Mouse (Mus musculus) embryo, embryonic 11 days (tissue): ENCODE measurements around the gene Gm27021.

Source experiments
- DNase-seq: peaks from one replicate; pipeline ENCODE4 v3.0.0-alpha.2; 2015

Gene Gm27021

GRCm38 (mm10) chr8:120667561-120668373, at the start of gene Gm27021, which contains the start of gene Cox4i1:
Gene Gm27021, minus strand, starts transcription at chr8:120668079.
Gene Cox4i1, plus strand, starts transcription at chr8:120668222.
- DNase-seq, result peak; percentile 96

- no peak for DNase-seq
Observed at GRCm38 (mm10) chr8:120715996-120716680, 48.3 kb upstream of the Gm27021 start.

GRCm38 (mm10) chr8:120715200-120715599, 47.3 kb upstream of the Gm27021 start:
- no peak for DNase-seq

- DNase-seq, result no peak
Observed at GRCm38 (mm10) chr8:120709176-120709575, 41.3 kb upstream of the Gm27021 start.

- no peak for DNase-seq
Observed at GRCm38 (mm10) chr8:120706193-120706592, 38.3 kb upstream of the Gm27021 start.

GRCm38 (mm10) chr8:120705163-120705562, 37.3 kb upstream of the Gm27021 start:
- no peak for DNase-seq

- no peak for DNase-seq
Observed at GRCm38 (mm10) chr8:120704203-120704602, 36.3 kb upstream of the Gm27021 start.

- no peak for DNase-seq
Observed at GRCm38 (mm10) chr8:120701758-120702465, 34.0 kb upstream of the Gm27021 start.

GRCm38 (mm10) chr8:120700053-120700452, 32.2 kb upstream of the Gm27021 start:
- no peak for DNase-seq

- DNase-seq, result no peak
Observed at GRCm38 (mm10) chr8:120699565-120699964, 31.7 kb upstream of the Gm27021 start.

- no peak for DNase-seq
Observed at GRCm38 (mm10) chr8:120699079-120699478, 31.2 kb upstream of the Gm27021 start.

GRCm38 (mm10) chr8:120698426-120698825, 30.5 kb upstream of the Gm27021 start:
- DNase-seq, result no peak

- no peak for DNase-seq
Observed at GRCm38 (mm10) chr8:120697979-120698272, 30.0 kb upstream of the Gm27021 start.

GRCm38 (mm10) chr8:120697154-120697978, 29.5 kb upstream of the Gm27021 start:
- no peak for DNase-seq

GRCm38 (mm10) chr8:120696401-120697153, 28.7 kb upstream of the Gm27021 start:
- peak; percentile 33 for DNase-seq

GRCm38 (mm10) chr8:120693861-120694493, 26.1 kb upstream of the Gm27021 start:
- peak; percentile 45 for DNase-seq

GRCm38 (mm10) chr8:120692934-120693333, 25.1 kb upstream of the Gm27021 start:
- no peak for DNase-seq

- DNase-seq, result no peak
Observed at GRCm38 (mm10) chr8:120688511-120688910, 20.6 kb upstream of the Gm27021 start.

GRCm38 (mm10) chr8:120687786-120688185, 19.9 kb upstream of the Gm27021 start:
- DNase-seq, result no peak

GRCm38 (mm10) chr8:120686576-120686975, 18.7 kb upstream of the Gm27021 start:
- DNase-seq, result no peak

- no peak for DNase-seq
Observed at GRCm38 (mm10) chr8:120686051-120686450, 18.2 kb upstream of the Gm27021 start.
